Mouse (Mus musculus): ENCODE results near the gene Zfp292. TPM values are rescaled to one million over a fixed set of nuclear protein-coding genes. Genes with fewer than 3 reads are reported as not detected.
"Not testable (repeated sequence)": the region's sequence is repeated elsewhere in the genome, so short reads cannot be mapped to it uniquely, and the experiment has no call there.

Zfp292 gene
- polyA plus RNA-seq, 1 experiment from 2014 or later = 12.4 TPM

DNA sequence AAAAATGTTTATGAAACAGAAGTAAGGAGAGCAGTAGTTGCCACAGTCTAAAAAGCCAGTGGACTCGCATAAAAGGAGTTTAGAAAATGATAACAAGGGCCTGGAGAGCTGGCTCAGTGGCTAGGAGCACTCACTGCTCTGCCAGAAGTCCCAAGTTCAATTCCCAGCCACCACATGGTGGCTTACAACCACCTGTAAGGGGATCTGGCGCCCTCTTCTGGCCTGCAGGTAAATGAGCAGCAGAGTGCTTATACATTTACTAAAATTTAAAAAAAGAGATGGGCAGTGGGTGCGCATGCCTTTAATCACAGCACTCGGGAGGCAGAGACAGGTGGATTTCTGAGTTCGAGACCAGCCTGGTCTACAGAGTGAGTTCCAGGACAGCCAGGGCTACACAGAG lies 22.6 kb upstream of the Zfp292 start:
- H3K36me3 ChIP-seq (ENCODE audit: control insufficient read depth, insufficient read depth) = no peaks in the 10 kb centered on the region
- H3K9ac ChIP-seq (ENCODE audit: low read length) = no peak overlapping the region
- WGBS = 72% methylated on average over 5 of the region's 5 CpGs

DNA sequence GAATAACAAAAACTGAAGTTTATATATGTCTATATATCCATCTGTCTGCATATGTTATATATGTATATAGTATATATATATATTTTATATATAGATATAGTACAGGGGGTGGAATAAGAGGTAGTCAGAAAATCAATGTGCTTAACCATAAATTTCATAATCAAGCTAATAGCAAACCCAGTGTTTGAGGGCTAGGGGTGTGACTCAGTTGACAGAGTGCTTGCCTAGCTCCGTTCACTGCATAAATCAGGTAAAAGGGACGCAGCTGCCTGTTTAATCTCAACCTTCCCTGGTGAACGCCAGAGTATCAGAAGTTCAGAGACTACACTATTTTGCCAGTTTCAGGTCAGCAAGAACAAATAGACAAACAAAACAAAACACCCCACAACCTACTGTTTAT lies 18.8 kb upstream of the Zfp292 start:
- H3K36me3 ChIP-seq (ENCODE audit: control insufficient read depth, insufficient read depth); H3K4me3 ChIP-seq (ENCODE audit: low read length); H3K27ac ChIP-seq (ENCODE audit: low read length); H3K9me3 ChIP-seq (replicated peaks; ENCODE audit: control insufficient read depth, low read length); H3K4me2 ChIP-seq (ENCODE audit: low read depth, low read length); H3K9ac ChIP-seq (ENCODE audit: low read length); ATAC-seq (replicated peaks; ENCODE audit: extremely low read depth, insufficient read depth, low FRiP score); H3K27me3 ChIP-seq (ENCODE audit: control insufficient read depth, insufficient read depth, low read length); H3K4me1 ChIP-seq (ENCODE audit: control insufficient read depth, insufficient read depth, low read length): not testable (repeated sequence)
- 47% methylated on average over 3 of the region's 3 CpGs for WGBS

More for the DNA sequence above, 22.6 kb upstream of the Zfp292 start:
- no peak for ATAC-seq (replicated peaks; ENCODE audit: extremely low read depth, insufficient read depth, low FRiP score)
- Histone ChIP-seq H3K9me3 (replicated peaks; ENCODE audit: control insufficient read depth, low read length) (no peaks in the 10 kb centered on the region), H3K27me3 (ENCODE audit: control insufficient read depth, insufficient read depth, low read length) (no peaks in the 10 kb centered on the region), H3K4me3 (ENCODE audit: low read length) (no peak overlapping the region), H3K4me1 (ENCODE audit: control insufficient read depth, insufficient read depth, low read length) (no peaks in the 10 kb centered on the region), H3K27ac (ENCODE audit: low read length) (no peak overlapping the region), H3K4me2 (ENCODE audit: low read depth, low read length) (no peak overlapping the region)

DNA sequence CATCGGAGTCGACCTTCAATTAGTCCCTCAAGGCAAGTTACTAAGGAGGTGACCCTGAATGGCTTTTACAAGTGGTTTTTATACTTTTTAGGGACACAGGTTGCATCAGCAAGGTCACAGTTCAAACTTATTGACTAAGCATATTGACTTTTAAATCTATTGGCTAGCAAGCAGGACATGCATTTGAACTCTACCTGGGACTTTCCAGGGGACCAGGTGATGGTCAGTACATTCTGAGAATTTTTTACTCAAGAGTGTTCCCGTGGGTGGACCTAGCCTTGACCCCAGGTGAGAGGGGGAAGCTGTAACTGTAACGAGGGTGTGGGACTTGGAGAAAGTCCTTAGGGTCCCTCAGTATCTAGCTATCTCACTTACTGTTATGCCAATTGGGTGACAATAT lies 18.4 kb upstream of the Zfp292 start:
- no peaks in the 10 kb centered on the region for H3K27me3 ChIP-seq (ENCODE audit: control insufficient read depth, insufficient read depth, low read length)
- no peaks in the 10 kb centered on the region for H3K9me3 ChIP-seq (replicated peaks; ENCODE audit: control insufficient read depth, low read length)
- no peaks in the 10 kb centered on the region for H3K36me3 ChIP-seq (ENCODE audit: control insufficient read depth, insufficient read depth)
- no peak overlapping the region for H3K27ac ChIP-seq (ENCODE audit: low read length)
- no peak overlapping the region for H3K4me3 ChIP-seq (ENCODE audit: low read length)
- no peak for ATAC-seq (replicated peaks; ENCODE audit: extremely low read depth, insufficient read depth, low FRiP score)
- no peaks in the 10 kb centered on the region for H3K4me1 ChIP-seq (ENCODE audit: control insufficient read depth, insufficient read depth, low read length)
- no peak overlapping the region for H3K9ac ChIP-seq (ENCODE audit: low read length)
- 75% methylated on average over 4 of the region's 4 CpGs for WGBS
- H3K4me2 ChIP-seq (ENCODE audit: low read depth, low read length) = no peak overlapping the region

DNA sequence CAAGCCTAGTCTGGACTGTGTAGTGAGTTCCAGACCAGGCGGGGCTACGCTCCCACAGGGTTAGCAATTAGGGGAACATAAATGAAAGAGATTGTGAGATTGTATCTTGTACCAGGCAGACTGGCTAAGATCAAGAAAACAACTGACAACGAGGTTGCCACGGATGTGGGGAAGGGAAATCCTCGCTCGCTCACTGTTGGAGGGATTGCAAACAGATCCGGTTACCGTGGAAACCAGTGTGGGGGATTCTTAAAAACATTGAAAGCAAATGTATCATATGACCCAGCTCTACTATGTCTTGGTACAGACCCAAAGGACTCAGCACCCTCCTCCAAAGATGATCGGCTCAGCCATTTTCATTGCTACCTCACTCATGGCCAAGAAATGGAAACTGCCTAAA lies 17.4 kb upstream of the Zfp292 start:
- no peak overlapping the region for H3K27ac ChIP-seq (ENCODE audit: low read length)
- no peaks in the 10 kb centered on the region for H3K36me3 ChIP-seq (ENCODE audit: control insufficient read depth, insufficient read depth)
- no peaks in the 10 kb centered on the region for H3K9me3 ChIP-seq (replicated peaks; ENCODE audit: control insufficient read depth, low read length)
- 58% methylated on average over 9 of the region's 9 CpGs for WGBS
- H3K4me2 ChIP-seq (ENCODE audit: low read depth, low read length) = no peak overlapping the region
- H3K4me3 ChIP-seq (ENCODE audit: low read length) = no peak overlapping the region
- H3K4me1 ChIP-seq (ENCODE audit: control insufficient read depth, insufficient read depth, low read length) = no peaks in the 10 kb centered on the region
- H3K9ac ChIP-seq (ENCODE audit: low read length) = no peak overlapping the region
- no peaks in the 10 kb centered on the region for H3K27me3 ChIP-seq (ENCODE audit: control insufficient read depth, insufficient read depth, low read length)
- no peak for ATAC-seq (replicated peaks; ENCODE audit: extremely low read depth, insufficient read depth, low FRiP score)

DNA sequence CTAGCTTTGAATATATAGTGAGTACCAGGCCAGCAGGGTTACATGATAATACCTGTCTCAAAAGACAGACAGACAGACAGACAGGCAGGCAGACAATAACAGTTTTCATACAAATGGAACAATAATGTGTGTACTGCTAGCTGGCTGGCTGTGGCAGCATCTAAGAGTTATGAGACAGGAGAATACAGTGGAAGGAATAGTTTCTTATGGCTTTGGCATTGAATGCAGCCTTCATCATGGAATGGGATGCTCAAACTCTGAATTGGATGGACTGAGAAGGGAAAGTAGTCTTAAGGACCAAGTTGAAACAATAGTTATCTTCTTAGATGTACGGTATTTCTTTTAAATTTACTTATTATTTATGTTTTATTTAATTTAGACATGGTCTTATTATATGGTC lies 16.6 kb upstream of the Zfp292 start:
- H3K36me3 ChIP-seq (ENCODE audit: control insufficient read depth, insufficient read depth) = no peaks in the 10 kb centered on the region
- WGBS = 79% methylated on average over 1 of the region's 1 CpGs
- no peak overlapping the region for H3K9ac ChIP-seq (ENCODE audit: low read length)
- no peak for ATAC-seq (replicated peaks; ENCODE audit: extremely low read depth, insufficient read depth, low FRiP score)
- no peak overlapping the region for H3K4me3 ChIP-seq (ENCODE audit: low read length)
- H3K27me3 ChIP-seq (ENCODE audit: control insufficient read depth, insufficient read depth, low read length) = no peaks in the 10 kb centered on the region
- H3K4me2 ChIP-seq (ENCODE audit: low read depth, low read length) = no peak overlapping the region
- H3K27ac ChIP-seq (ENCODE audit: low read length) = no peak overlapping the region
- H3K9me3 ChIP-seq (replicated peaks; ENCODE audit: control insufficient read depth, low read length) = no peaks in the 10 kb centered on the region
- no peaks in the 10 kb centered on the region for H3K4me1 ChIP-seq (ENCODE audit: control insufficient read depth, insufficient read depth, low read length)

DNA sequence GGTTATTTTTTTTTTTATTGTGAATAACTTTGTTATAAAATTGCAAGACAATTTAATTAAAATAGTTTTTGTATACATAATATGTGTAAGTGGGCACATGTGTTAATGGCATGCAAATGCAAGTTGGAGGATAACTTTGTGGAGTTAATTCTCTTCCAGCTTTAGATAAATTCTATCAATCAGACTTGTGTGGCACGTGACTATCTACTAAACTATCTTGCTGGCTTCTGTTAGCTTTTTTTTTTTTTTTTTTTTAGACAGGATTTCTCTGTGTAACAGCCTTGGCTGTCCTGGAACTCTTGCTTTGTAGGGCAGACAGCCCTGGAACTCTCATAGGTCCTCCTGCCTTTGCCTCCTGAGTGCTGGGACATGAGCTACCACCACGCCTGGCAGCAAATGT lies 15.7 kb upstream of the Zfp292 start:
- 63% methylated on average over 2 of the region's 2 CpGs for WGBS
- ATAC-seq (replicated peaks; ENCODE audit: extremely low read depth, insufficient read depth, low FRiP score) = no peak

DNA sequence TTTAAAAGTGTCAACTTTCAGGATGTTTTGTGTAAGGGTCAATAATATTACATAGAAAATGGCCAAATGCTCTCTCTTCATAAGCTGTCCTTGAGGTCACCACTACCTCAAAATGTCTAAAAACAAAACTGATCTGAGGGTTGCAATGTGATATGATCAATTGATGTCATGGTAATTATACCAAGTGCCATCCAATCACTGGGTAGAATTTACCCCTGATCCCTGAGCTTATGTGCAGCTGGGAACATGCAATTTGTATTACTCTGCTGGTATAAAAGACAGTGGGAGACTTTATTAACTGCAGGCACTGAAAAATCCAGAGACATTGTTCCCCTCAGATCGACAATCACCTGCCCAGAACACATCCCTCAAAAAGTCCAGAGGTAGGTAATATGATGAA lies 10.7 kb upstream of the Zfp292 start, which contains the start of gene Cga:
Cga (plus strand) TSS at position 301 of the 400 bp plus-strand sequence.
- Histone ChIP-seq H3K9me3 (replicated peaks; ENCODE audit: control insufficient read depth, low read length) (no peaks in the 10 kb centered on the region), H3K9ac (ENCODE audit: low read length) (no peak within 1 kb of the TSS), H3K27ac (ENCODE audit: low read length) (no peak within 1 kb of the TSS), H3K4me2 (ENCODE audit: low read depth, low read length) (no peak within 1 kb of the TSS), H3K27me3 (ENCODE audit: control insufficient read depth, insufficient read depth, low read length) (peaks cover 7% of the 10 kb centered on the region), H3K36me3 (ENCODE audit: control insufficient read depth, insufficient read depth) (no peaks in the 10 kb centered on the region), H3K4me1 (ENCODE audit: control insufficient read depth, insufficient read depth, low read length) (peaks cover 4% of the 10 kb centered on the region; the same call in 1 of the 2 replicates), H3K4me3 (ENCODE audit: low read length) (no peak within 1 kb of the TSS)
- ATAC-seq (replicated peaks; ENCODE audit: extremely low read depth, insufficient read depth, low FRiP score) = no peak
- 76% methylated on average over 1 of the region's 1 CpGs for WGBS

More for the DNA sequence above, 15.7 kb upstream of the Zfp292 start:
- no peaks in the 10 kb centered on the region for H3K9me3 ChIP-seq (replicated peaks; ENCODE audit: control insufficient read depth, low read length)
- no peaks in the 10 kb centered on the region for H3K4me1 ChIP-seq (ENCODE audit: control insufficient read depth, insufficient read depth, low read length)
- no peak overlapping the region for H3K4me2 ChIP-seq (ENCODE audit: low read depth, low read length)
- H3K36me3 ChIP-seq (ENCODE audit: control insufficient read depth, insufficient read depth) = no peaks in the 10 kb centered on the region
- no peaks in the 10 kb centered on the region for H3K27me3 ChIP-seq (ENCODE audit: control insufficient read depth, insufficient read depth, low read length)
- H3K9ac ChIP-seq (ENCODE audit: low read length) = no peak overlapping the region
- no peak overlapping the region for H3K4me3 ChIP-seq (ENCODE audit: low read length)
- H3K27ac ChIP-seq (ENCODE audit: low read length) = no peak overlapping the region

DNA sequence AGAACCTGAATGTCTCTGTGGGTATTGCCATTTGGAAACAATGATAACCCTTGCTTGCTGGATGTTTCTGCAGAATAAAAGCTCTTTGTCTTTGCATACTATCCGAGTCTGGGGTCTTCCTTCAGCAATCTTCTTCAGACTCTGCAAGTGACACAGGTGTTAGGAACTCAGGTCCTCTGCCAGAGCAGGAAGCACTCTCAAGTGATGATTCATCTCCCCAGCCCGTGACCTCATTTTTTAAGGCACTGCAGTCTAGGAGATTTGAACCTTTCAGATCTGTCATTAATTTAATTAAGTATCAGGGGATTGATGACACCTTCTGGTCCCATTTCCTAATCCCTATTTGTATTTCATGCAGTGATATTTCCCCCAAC lies 7.0 kb upstream of the Zfp292 start:
- no peak overlapping the region for H3K4me2 ChIP-seq (ENCODE audit: low read depth, low read length)
- peaks cover 8% of the 10 kb centered on the region for H3K27me3 ChIP-seq (ENCODE audit: control insufficient read depth, insufficient read depth, low read length)
- H3K9ac ChIP-seq (ENCODE audit: low read length) = no peak overlapping the region
- peaks cover 12% of the 10 kb centered on the region for H3K4me1 ChIP-seq (ENCODE audit: control insufficient read depth, insufficient read depth, low read length)
- H3K36me3 ChIP-seq (ENCODE audit: control insufficient read depth, insufficient read depth) = no peaks in the 10 kb centered on the region
- H3K4me3 ChIP-seq (ENCODE audit: low read length) = no peak overlapping the region
- ATAC-seq (replicated peaks; ENCODE audit: extremely low read depth, insufficient read depth, low FRiP score) = no peak
- no peak overlapping the region for H3K27ac ChIP-seq (ENCODE audit: low read length)
- 15% methylated on average over 2 of the region's 2 CpGs for WGBS
- no peaks in the 10 kb centered on the region for H3K9me3 ChIP-seq (replicated peaks; ENCODE audit: control insufficient read depth, low read length)

DNA sequence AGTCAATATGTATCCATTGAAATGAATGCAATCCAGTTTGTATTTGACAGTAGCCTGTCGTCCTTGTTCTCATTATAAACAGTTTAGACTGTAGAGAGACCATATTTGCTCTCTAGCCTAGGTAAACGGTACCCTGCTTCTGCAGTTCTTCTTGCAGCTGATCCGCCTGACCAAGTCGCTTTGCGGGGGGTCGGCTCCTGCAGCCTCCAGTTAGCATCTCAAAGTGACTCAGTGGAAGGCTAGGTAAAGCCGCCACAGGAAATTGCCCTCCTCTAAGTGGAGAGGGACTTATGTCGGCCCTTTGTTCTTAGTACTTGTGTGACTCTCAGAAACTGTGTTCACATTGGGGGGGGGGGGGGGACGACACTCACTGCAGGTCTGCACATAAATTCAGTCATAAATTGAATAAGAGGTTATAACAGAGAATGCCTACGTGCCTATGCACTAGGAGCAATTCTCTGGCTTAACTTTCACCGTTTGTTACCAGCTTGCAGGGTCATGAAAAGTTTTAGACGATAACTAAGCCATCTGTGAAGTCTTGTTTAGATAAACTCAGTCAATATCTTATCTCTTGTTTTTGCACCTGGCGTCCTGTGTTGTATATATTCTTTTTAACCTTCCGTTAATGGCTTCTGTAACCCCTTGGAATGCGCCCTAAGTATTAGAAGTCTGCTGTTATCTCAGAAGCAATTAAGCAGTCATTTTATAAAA lies 6.5 kb upstream of the Zfp292 start:
- Histone ChIP-seq H3K4me2 (ENCODE audit: low read depth, low read length) (no peak overlapping the region), H3K4me3 (ENCODE audit: low read length) (no peak overlapping the region), H3K9ac (ENCODE audit: low read length) (no peak overlapping the region), H3K27me3 (ENCODE audit: control insufficient read depth, insufficient read depth, low read length) (peaks cover 8% of the 10 kb centered on the region), H3K36me3 (ENCODE audit: control insufficient read depth, insufficient read depth) (no peaks in the 10 kb centered on the region), H3K4me1 (ENCODE audit: control insufficient read depth, insufficient read depth, low read length) (peaks cover 12% of the 10 kb centered on the region), H3K27ac (ENCODE audit: low read length) (no peak overlapping the region), H3K9me3 (replicated peaks; ENCODE audit: control insufficient read depth, low read length) (no peaks in the 10 kb centered on the region)
- ATAC-seq (replicated peaks; ENCODE audit: extremely low read depth, insufficient read depth, low FRiP score) = no peak
- 13% methylated on average over 15 of the region's 15 CpGs for WGBS

All from heart, embryonic 16.5 days (tissue).